Mouse (Mus musculus): Measurements from ENCODE around the gene Setd4. TPM values are rescaled to one million over a fixed set of nuclear protein-coding genes. Genes with fewer than 3 reads are reported as not detected.

Gene Setd4
- polyA plus RNA-seq, 1 experiment = 15.7 TPM

DNA sequence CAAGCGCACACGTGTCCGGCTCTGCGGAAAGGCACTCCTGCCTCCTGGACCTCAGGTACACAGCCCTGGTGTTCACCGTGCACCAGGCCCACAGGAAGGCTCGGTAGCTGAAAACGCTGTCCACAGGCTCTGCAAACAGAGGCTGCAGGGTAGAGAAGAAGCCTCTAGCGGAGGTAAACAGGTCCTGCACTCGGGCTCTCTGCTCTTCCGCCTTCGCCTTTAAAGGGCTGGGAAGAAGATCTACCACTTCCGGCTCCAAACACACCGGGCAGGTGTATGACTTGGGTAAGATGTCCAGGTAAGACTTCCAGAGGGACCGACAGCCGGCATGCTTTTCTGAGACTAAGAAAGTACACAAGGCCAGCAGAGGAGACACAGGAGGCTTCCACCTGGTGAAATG is 12.9 kb downstream of the Setd4 start:
- 93% methylated on average over 15 of the region's 15 CpGs for WGBS
- no peak overlapping the region for H3K27ac ChIP-seq (ENCODE audit: insufficient read depth, low read length)
- TF ChIP-seq POLR2A (IDR thresholded peaks at IDR 0.05; ENCODE audit: borderline replicate concordance, insufficient read depth, low read length) = no peak

GRCm38 (mm10) chr16:93588281-93588680 is 15.6 kb downstream of the Setd4 start:
- DNase-seq = no peak
- TF ChIP-seq POLR2A (IDR thresholded peaks at IDR 0.05; ENCODE audit: borderline replicate concordance, insufficient read depth, low read length) = no peak
- no peak for TF ChIP-seq CTCF (IDR thresholded peaks at IDR 0.05; ENCODE audit: borderline replicate concordance, insufficient read depth, low read depth, low read length)
- no peak overlapping the region for H3K27ac ChIP-seq (ENCODE audit: insufficient read depth, low read length)
- peaks cover 4% of the 10 kb centered on the region; the same call in 1 of the 2 replicates for H3K4me1 ChIP-seq (ENCODE audit: control insufficient read depth, insufficient read depth, low read length)
- H3K27me3 ChIP-seq (ENCODE audit: control insufficient read depth, insufficient read depth, low read length) = no peaks in the 10 kb centered on the region
- WGBS = 58% methylated on average over 4 of the region's 4 CpGs
- no peak overlapping the region for H3K4me3 ChIP-seq (replicated peaks; ENCODE audit: insufficient read depth, low read depth, low read length)

More for the DNA sequence above, 12.9 kb downstream of the Setd4 start:
- Histone ChIP-seq H3K4me1 (ENCODE audit: control insufficient read depth, insufficient read depth, low read length) (peaks cover 4% of the 10 kb centered on the region; the same call in 1 of the 2 replicates), H3K4me3 (replicated peaks; ENCODE audit: insufficient read depth, low read depth, low read length) (no peak overlapping the region), H3K27me3 (ENCODE audit: control insufficient read depth, insufficient read depth, low read length) (no peaks in the 10 kb centered on the region)
- DNase-seq = no peak

- H3K4me1 ChIP-seq (ENCODE audit: control insufficient read depth, insufficient read depth, low read length) = peaks cover 4% of the 10 kb centered on the region; the same call in 1 of the 2 replicates
- H3K27me3 ChIP-seq (ENCODE audit: control insufficient read depth, insufficient read depth, low read length) = no peaks in the 10 kb centered on the region
- no peak for TF ChIP-seq POLR2A (IDR thresholded peaks at IDR 0.05; ENCODE audit: borderline replicate concordance, insufficient read depth, low read length)
- TF ChIP-seq CTCF (IDR thresholded peaks at IDR 0.05; ENCODE audit: borderline replicate concordance, insufficient read depth, low read depth, low read length) = no peak
- H3K4me3 ChIP-seq (replicated peaks; ENCODE audit: insufficient read depth, low read depth, low read length) = no peak overlapping the region
- WGBS = 78% methylated on average over 8 of the region's 8 CpGs
- DNase-seq = no peak
- no peak overlapping the region for H3K27ac ChIP-seq (ENCODE audit: insufficient read depth, low read length)
Measured at GRCm38 (mm10) chr16:93586382-93586781, 17.5 kb downstream of the Setd4 start.

DNA sequence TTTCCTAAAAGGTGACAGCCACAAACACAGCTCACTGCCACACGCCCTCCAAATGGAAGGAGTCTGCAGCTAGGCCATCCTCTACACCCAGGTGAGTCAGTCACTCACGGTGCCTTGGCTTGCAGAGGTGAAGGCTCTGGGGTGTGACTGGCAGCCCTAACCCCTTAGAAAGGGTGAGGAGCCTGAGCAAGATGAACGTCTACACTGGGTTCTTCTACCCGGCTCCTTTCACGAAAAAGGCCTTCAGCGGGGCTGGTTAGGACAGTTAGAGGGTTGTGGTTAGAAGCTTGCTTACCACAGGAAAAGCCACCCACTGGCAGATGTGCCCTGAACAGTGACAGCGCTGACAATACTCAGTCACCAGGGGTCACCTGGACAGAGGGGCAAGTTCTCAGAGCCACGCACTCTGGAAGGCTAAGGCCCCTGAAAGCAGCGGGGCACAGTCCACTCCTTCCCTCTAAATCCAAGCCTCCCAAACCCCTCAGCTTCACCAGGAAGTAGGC is 18.1 kb downstream of the Setd4 start:
- no peaks in the 10 kb centered on the region for H3K27me3 ChIP-seq (ENCODE audit: control insufficient read depth, insufficient read depth, low read length)
- peaks cover 4% of the 10 kb centered on the region; the same call in 1 of the 2 replicates for H3K4me1 ChIP-seq (ENCODE audit: control insufficient read depth, insufficient read depth, low read length)
- H3K27ac ChIP-seq (ENCODE audit: insufficient read depth, low read length) = no peak overlapping the region
- no peak for TF ChIP-seq POLR2A (IDR thresholded peaks at IDR 0.05; ENCODE audit: borderline replicate concordance, insufficient read depth, low read length)
- no peak for TF ChIP-seq CTCF (IDR thresholded peaks at IDR 0.05; ENCODE audit: borderline replicate concordance, insufficient read depth, low read depth, low read length)
- H3K4me3 ChIP-seq (replicated peaks; ENCODE audit: insufficient read depth, low read depth, low read length) = no peak overlapping the region
- 88% methylated on average over 9 of the region's 9 CpGs for WGBS
- DNase-seq = no peak

- H3K27me3 ChIP-seq (ENCODE audit: control insufficient read depth, insufficient read depth, low read length) = no peaks in the 10 kb centered on the region
- H3K4me3 ChIP-seq (replicated peaks; ENCODE audit: insufficient read depth, low read depth, low read length) = no peak overlapping the region
- 87% methylated on average over 24 of the region's 24 CpGs for WGBS
- H3K27ac ChIP-seq (ENCODE audit: insufficient read depth, low read length) = no peak overlapping the region
- peaks cover 4% of the 10 kb centered on the region; the same call in 1 of the 2 replicates for H3K4me1 ChIP-seq (ENCODE audit: control insufficient read depth, insufficient read depth, low read length)
- TF ChIP-seq CTCF (IDR thresholded peaks at IDR 0.05; ENCODE audit: borderline replicate concordance, insufficient read depth, low read depth, low read length) (no peak), POLR2A (IDR thresholded peaks at IDR 0.05; ENCODE audit: borderline replicate concordance, insufficient read depth, low read length) (no peak)
- DNase-seq = no peak
Measured at GRCm38 (mm10) chr16:93584976-93585702, 18.7 kb downstream of the Setd4 start.

- no peak overlapping the region for H3K4me3 ChIP-seq (replicated peaks; ENCODE audit: insufficient read depth, low read depth, low read length)
- H3K27me3 ChIP-seq (ENCODE audit: control insufficient read depth, insufficient read depth, low read length) = no peaks in the 10 kb centered on the region
- H3K4me1 ChIP-seq (ENCODE audit: control insufficient read depth, insufficient read depth, low read length) = no peaks in the 10 kb centered on the region
- no peak overlapping the region for H3K27ac ChIP-seq (ENCODE audit: insufficient read depth, low read length)
- DNase-seq = no peak
- WGBS = 28% methylated on average over 6 of the region's 6 CpGs
- TF ChIP-seq CTCF (IDR thresholded peaks at IDR 0.05; ENCODE audit: borderline replicate concordance, insufficient read depth, low read depth, low read length) (no peak), POLR2A (IDR thresholded peaks at IDR 0.05; ENCODE audit: borderline replicate concordance, insufficient read depth, low read length) (no peak)
Measured at GRCm38 (mm10) chr16:93581125-93581524, 22.7 kb downstream of the Setd4 start.

- no peak for DNase-seq
- Histone ChIP-seq H3K27me3 (ENCODE audit: control insufficient read depth, insufficient read depth, low read length) (no peaks in the 10 kb centered on the region), H3K4me1 (ENCODE audit: control insufficient read depth, insufficient read depth, low read length) (no peaks in the 10 kb centered on the region), H3K27ac (ENCODE audit: insufficient read depth, low read length) (no peak overlapping the region), H3K4me3 (replicated peaks; ENCODE audit: insufficient read depth, low read depth, low read length) (no peak overlapping the region)
- no peak for TF ChIP-seq CTCF (IDR thresholded peaks at IDR 0.05; ENCODE audit: borderline replicate concordance, insufficient read depth, low read depth, low read length)
- no peak for TF ChIP-seq POLR2A (IDR thresholded peaks at IDR 0.05; ENCODE audit: borderline replicate concordance, insufficient read depth, low read length)
- 71% methylated on average over 8 of the region's 8 CpGs for WGBS
Measured at GRCm38 (mm10) chr16:93578346-93579005, 25.4 kb downstream of the Setd4 start.
